Mouse (Mus musculus): ENCODE measurements at regions not wholly inside any gene's neighbourhood (a gene's known extent, or its start where the extent isn't known, plus 50 kb on each side); places are given as distances from the start of the nearest gene placed in this dataset.
"Not testable (repeated sequence)": the region's sequence is repeated elsewhere in the genome, so short reads cannot be mapped to it uniquely, and the experiment has no call there.

GRCm38 (mm10) chr14:53766501-53766900 lies 487.4 kb downstream of the Dad1 start:
- not testable (repeated sequence) for H3K4me3 ChIP-seq; H3K27ac ChIP-seq (replicated peaks); ATAC-seq (ENCODE audit: low FRiP score, low read depth); H3K9me3 ChIP-seq; H3K4me1 ChIP-seq (replicated peaks); H3K36me3 ChIP-seq; H3K9ac ChIP-seq; H3K27me3 ChIP-seq; H3K4me2 ChIP-seq
- WGBS, result 82% methylated on average over 6 of the region's 6 CpGs

- not testable (repeated sequence) for H3K27me3 ChIP-seq; H3K9me3 ChIP-seq; H3K4me1 ChIP-seq (replicated peaks); H3K27ac ChIP-seq (replicated peaks); H3K9ac ChIP-seq; H3K4me2 ChIP-seq; ATAC-seq (ENCODE audit: low FRiP score, low read depth); H3K4me3 ChIP-seq; H3K36me3 ChIP-seq
- WGBS, result 90% methylated on average over 1 of the region's 1 CpGs
Measured at GRCm38 (mm10) chr14:53765918-53766317, 488.0 kb downstream of the Dad1 start.

- ATAC-seq (ENCODE audit: low FRiP score, low read depth), result not testable (repeated sequence)
Measured at GRCm38 (mm10) chr14:53760578-53760977, 493.3 kb downstream of the Dad1 start.

GRCm38 (mm10) chr14:53757782-53758181 lies 496.1 kb downstream of the Dad1 start:
- not testable (repeated sequence) for H3K4me1 ChIP-seq (replicated peaks); H3K9me3 ChIP-seq; H3K4me3 ChIP-seq; H3K27ac ChIP-seq (replicated peaks); H3K9ac ChIP-seq; H3K36me3 ChIP-seq; H3K27me3 ChIP-seq; H3K4me2 ChIP-seq; ATAC-seq (ENCODE audit: low FRiP score, low read depth)
- 75% methylated on average over 4 of the region's 4 CpGs for WGBS

More at GRCm38 (mm10) chr14:53760578-53760977, 493.3 kb downstream of the Dad1 start:
- not testable (repeated sequence) for H3K4me3 ChIP-seq; H3K36me3 ChIP-seq; H3K9ac ChIP-seq; H3K9me3 ChIP-seq; H3K4me1 ChIP-seq (replicated peaks); H3K27me3 ChIP-seq; H3K27ac ChIP-seq (replicated peaks); H3K4me2 ChIP-seq
- WGBS, result 57% methylated on average over 2 of the region's 2 CpGs

GRCm38 (mm10) chr14:53757095-53757494 lies 496.8 kb downstream of the Dad1 start:
- not testable (repeated sequence) for H3K4me1 ChIP-seq (replicated peaks); H3K36me3 ChIP-seq; H3K4me2 ChIP-seq; H3K9ac ChIP-seq; H3K4me3 ChIP-seq; H3K27me3 ChIP-seq; H3K27ac ChIP-seq (replicated peaks); ATAC-seq (ENCODE audit: low FRiP score, low read depth); H3K9me3 ChIP-seq
- WGBS, result no CpG with 5 or more reads among the region's 1 CpGs

GRCm38 (mm10) chr14:53750703-53751441 lies 503.0 kb downstream of the Dad1 start:
- H3K4me1 ChIP-seq (replicated peaks), result no peaks in the 10 kb centered on the region
- no peak overlapping the region for H3K4me3 ChIP-seq
- H3K4me2 ChIP-seq, result no peak overlapping the region
- no peak overlapping the region for H3K27ac ChIP-seq (replicated peaks)
- 75% methylated on average over 4 of the region's 4 CpGs for WGBS
- no peaks in the 10 kb centered on the region for H3K9me3 ChIP-seq
- ATAC-seq (ENCODE audit: low FRiP score, low read depth), result no peak
- H3K36me3 ChIP-seq, result no peaks in the 10 kb centered on the region
- no peak overlapping the region for H3K9ac ChIP-seq
- no peaks in the 10 kb centered on the region for H3K27me3 ChIP-seq

- not testable (repeated sequence) for ATAC-seq (ENCODE audit: low FRiP score, low read depth); H3K4me3 ChIP-seq; H3K36me3 ChIP-seq; H3K9me3 ChIP-seq; H3K9ac ChIP-seq; H3K4me2 ChIP-seq; H3K4me1 ChIP-seq (replicated peaks); H3K27ac ChIP-seq (replicated peaks); H3K27me3 ChIP-seq
- WGBS, result 93% methylated on average over 3 of the region's 3 CpGs
Measured at GRCm38 (mm10) chr14:53743552-53743951, 510.4 kb downstream of the Dad1 start.

- not testable (repeated sequence) for H3K36me3 ChIP-seq; H3K27me3 ChIP-seq; H3K9me3 ChIP-seq; ATAC-seq (ENCODE audit: low FRiP score, low read depth); H3K27ac ChIP-seq (replicated peaks); H3K4me1 ChIP-seq (replicated peaks); H3K4me2 ChIP-seq; H3K9ac ChIP-seq; H3K4me3 ChIP-seq
- 76% methylated on average over 2 of the region's 2 CpGs for WGBS
Measured at GRCm38 (mm10) chr14:53742864-53743263, 511.0 kb downstream of the Dad1 start.

GRCm38 (mm10) chr14:53741246-53741645 lies 512.7 kb downstream of the Dad1 start:
- H3K9ac ChIP-seq; ATAC-seq (ENCODE audit: low FRiP score, low read depth); H3K36me3 ChIP-seq; H3K27me3 ChIP-seq; H3K9me3 ChIP-seq; H3K4me2 ChIP-seq; H3K4me1 ChIP-seq (replicated peaks); H3K4me3 ChIP-seq; H3K27ac ChIP-seq (replicated peaks): not testable (repeated sequence)
- WGBS, result 43% methylated on average over 4 of the region's 4 CpGs

- not testable (repeated sequence) for ATAC-seq (ENCODE audit: low FRiP score, low read depth); H3K27ac ChIP-seq (replicated peaks); H3K4me1 ChIP-seq (replicated peaks); H3K4me2 ChIP-seq; H3K9me3 ChIP-seq; H3K27me3 ChIP-seq; H3K4me3 ChIP-seq; H3K36me3 ChIP-seq; H3K9ac ChIP-seq
- WGBS, result 39% methylated on average over 4 of the region's 4 CpGs
Measured at GRCm38 (mm10) chr14:53737962-53738361, 515.9 kb downstream of the Dad1 start.

- not testable (repeated sequence) for H3K27ac ChIP-seq (replicated peaks); H3K4me2 ChIP-seq; H3K4me1 ChIP-seq (replicated peaks); H3K27me3 ChIP-seq; H3K4me3 ChIP-seq; H3K36me3 ChIP-seq; ATAC-seq (ENCODE audit: low FRiP score, low read depth); H3K9ac ChIP-seq; H3K9me3 ChIP-seq
- WGBS, result 53% methylated on average over 4 of the region's 4 CpGs
Measured at GRCm38 (mm10) chr14:53736274-53736673, 517.6 kb downstream of the Dad1 start.

GRCm38 (mm10) chr14:53731600-53731999 lies 522.3 kb downstream of the Dad1 start:
- not testable (repeated sequence) for H3K27ac ChIP-seq (replicated peaks); H3K4me3 ChIP-seq; H3K4me2 ChIP-seq; H3K9ac ChIP-seq; ATAC-seq (ENCODE audit: low FRiP score, low read depth); H3K9me3 ChIP-seq; H3K36me3 ChIP-seq; H3K4me1 ChIP-seq (replicated peaks); H3K27me3 ChIP-seq
- no CpG with 5 or more reads among the region's 4 CpGs for WGBS

- not testable (repeated sequence) for ATAC-seq (ENCODE audit: low FRiP score, low read depth); H3K4me2 ChIP-seq; H3K27me3 ChIP-seq; H3K36me3 ChIP-seq; H3K4me3 ChIP-seq; H3K9ac ChIP-seq; H3K4me1 ChIP-seq (replicated peaks); H3K9me3 ChIP-seq; H3K27ac ChIP-seq (replicated peaks)
- WGBS, result no CpG with 5 or more reads among the region's 7 CpGs
Measured at GRCm38 (mm10) chr14:53729877-53730276, 524.0 kb downstream of the Dad1 start.
